Mouse (Mus musculus) 3T3-L1 (cell line): Measurements from ENCODE around the gene B3gnt6.

Experiments
- DNase-seq: peaks from one replicate; pipeline ENCODE4 v3.0.0-alpha.2; 2015; ENCODE audit warnings: low read depth, low spot score

B3gnt6 gene

GRCm38 (mm10) chr7:98149802-98150201 is 49.5 kb downstream of the B3gnt6 start:
- no peak for DNase-seq

- DNase-seq: no peak
Measured at GRCm38 (mm10) chr7:98148721-98149407, 50.4 kb downstream of the B3gnt6 start.

- no peak for DNase-seq
Measured at GRCm38 (mm10) chr7:98147766-98148165, 51.5 kb downstream of the B3gnt6 start.

- peak; percentile 57 for DNase-seq
Measured at GRCm38 (mm10) chr7:98146447-98146845, 52.8 kb downstream of the B3gnt6 start.

GRCm38 (mm10) chr7:98145842-98146446 is 53.3 kb downstream of the B3gnt6 start:
- peak; percentile 67 for DNase-seq

GRCm38 (mm10) chr7:98145402-98145801 is 53.9 kb downstream of the B3gnt6 start, which contains the start of gene Omp:
Omp (minus strand) TSS chr7:98145502.
- no peak for DNase-seq

GRCm38 (mm10) chr7:98142648-98143047 is 56.6 kb downstream of the B3gnt6 start:
- no peak for DNase-seq
